Mouse (Mus musculus) Patski (cell line): ENCODE results near the gene Tmem52. TPM values are rescaled to one million over a fixed set of nuclear protein-coding genes. Genes with fewer than 3 reads are reported as not detected.
A peak's percentile ranks its signal among the peaks of the same experiment; 100 is the strongest.
"Not testable (repeated sequence)": the region's sequence is repeated elsewhere in the genome, so short reads cannot be mapped to it uniquely, and the experiment has no call there.

Source experiments
- ATAC-seq: fragments of 100-300 bp; one replicate; pipeline ENCODE4 v1.8.0; 2021
- CTCF ChIA-PET: fragments of 350-600 bp; sonication (Branson Sonifier 250); formaldehyde crosslinking; loops from one replicate; lab custom pipeline; 2022; ENCODE audit warnings: inconsistent platforms; lab: Charles Lee
- POLR2A ChIA-PET: fragments of 350-600 bp; sonication (Branson Sonifier 250); formaldehyde crosslinking; loops from one replicate; lab custom pipeline; 2022; ENCODE audit warnings: antibody characterized with exemption, inconsistent platforms; lab: Charles Lee
- DNase-seq: peaks from one replicate; pipeline ENCODE4 v3.0.0-alpha.2; 2011; ENCODE audit warnings: low read depth, low spot score
- H3K27me3 ChIP-seq: fragments of 371-371 bp; one replicate; pipeline ENCODE4 v1.5.1; 2021
- CTCF ChIP-seq: fragments of 100-300 bp; IDR thresholded peaks from one replicate; pipeline ENCODE4 v1.5.1; 2021
- in situ Hi-C: fragments of 300-500 bp; cut with MboI; formaldehyde crosslinking; loops from 3 replicates; pipeline ENCODE4 v1.11.1; 2018; ENCODE audit warnings: low pct_unique_long_range_greater_than_20kb, mixed read lengths
- polyA plus RNA-seq: library from polyadenylated mRNA; unstranded; gene quantifications from one replicate; pipeline ENCODE4 v1.2.3, GENCODE M21; 2021

The Tmem52 gene
- polyA plus RNA-seq, 1 experiment from 2014 or later: 0.41 TPM

DNA sequence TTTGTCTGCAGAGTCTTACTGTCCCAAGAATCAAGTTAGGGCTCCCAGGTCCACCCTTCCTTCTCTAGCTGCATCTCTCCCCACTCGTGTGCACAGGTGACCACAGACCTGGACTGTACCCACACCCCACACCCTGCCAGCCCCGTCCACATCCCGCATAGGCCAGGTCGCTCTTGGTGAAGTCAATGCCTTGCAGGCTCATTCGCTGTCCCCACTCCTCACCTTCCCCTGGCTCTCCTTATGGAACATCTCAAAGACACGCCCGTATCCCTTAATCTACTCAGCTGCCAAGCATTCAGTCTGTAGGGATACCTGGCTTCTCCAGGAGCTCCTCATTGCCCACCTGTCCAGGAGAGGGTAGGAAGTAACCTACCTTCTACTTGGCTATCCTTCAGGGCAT is 2.5 kb downstream of the Tmem52 start:
- ATAC-seq: no peak
- ChIA-PET CTCF (no interaction called here), POLR2A (interaction anchor here (0.5 kb wide), 1 partner anchor 198 kb away, joined by 3 read pairs; no protein-coding TSS in a partner anchor)
- in situ Hi-C loops: no loop called here
- no peak for DNase-seq
- no peak for TF ChIP-seq CTCF
- no peaks in the 10 kb centered on the region for H3K27me3 ChIP-seq

DNA sequence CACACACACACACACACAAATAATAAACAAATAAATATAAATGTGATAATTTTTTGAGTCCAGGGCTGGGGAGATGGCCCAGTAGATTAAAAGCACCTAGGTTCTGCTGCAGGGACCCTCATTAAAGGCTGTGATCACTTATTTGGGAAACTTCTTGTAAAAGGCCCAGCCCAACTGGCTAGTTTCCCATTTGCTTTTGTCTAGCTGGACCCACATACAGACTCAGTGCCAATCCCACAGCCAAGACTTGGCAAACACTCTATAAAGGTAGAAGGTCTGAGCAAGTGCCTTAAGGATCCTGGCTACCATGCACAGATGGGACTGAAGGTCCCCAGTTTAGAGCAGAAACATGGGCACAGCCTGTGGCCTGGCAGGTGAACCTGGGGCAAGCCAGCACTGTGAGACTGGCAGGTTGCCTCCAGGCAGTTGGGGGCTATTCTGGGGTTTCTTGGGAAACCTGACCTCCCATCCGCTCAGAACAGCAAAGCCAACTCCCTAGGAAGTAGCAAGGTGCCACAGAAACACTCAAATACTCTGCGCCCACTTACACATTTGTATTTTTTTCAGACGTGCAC is 3.9 kb downstream of the Tmem52 start:
- no peak for TF ChIP-seq CTCF
- in situ Hi-C loops: no loop called here
- ChIA-PET POLR2A (interaction anchor here (0.6 to 0.8 kb wide), 2 partner anchors 101 to 327 kb away, joined by 3 to 4 read pairs; no protein-coding TSS in a partner anchor), CTCF (no interaction called here)
- no peak for ATAC-seq
- no peak for DNase-seq
- no peaks in the 10 kb centered on the region for H3K27me3 ChIP-seq

DNA sequence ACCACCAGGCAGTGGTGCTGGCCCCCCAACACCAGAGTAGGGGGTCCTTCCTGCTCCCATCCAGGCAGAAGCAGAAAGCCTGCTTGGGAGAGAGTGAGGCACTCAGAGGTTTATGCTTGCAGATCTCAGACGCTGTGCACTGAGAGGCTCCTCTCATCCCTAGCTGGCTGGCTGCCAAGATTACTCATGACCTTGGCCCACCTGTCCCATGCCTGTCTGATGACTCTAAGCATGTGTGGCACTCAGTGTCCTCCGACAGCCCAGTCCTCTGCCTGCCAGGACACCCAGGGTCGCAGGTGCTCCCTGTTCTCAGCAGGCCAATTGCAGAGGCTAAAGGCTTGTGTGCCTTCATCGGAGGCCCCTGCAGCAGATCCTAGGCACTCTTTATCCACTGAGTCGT is 4.4 kb downstream of the Tmem52 start:
- no peak for TF ChIP-seq CTCF
- ChIA-PET POLR2A (interaction anchor here (0.6 to 0.8 kb wide), 2 partner anchors 102 to 327 kb away, joined by 3 to 4 read pairs; no protein-coding TSS in a partner anchor), CTCF (no interaction called here)
- no peaks in the 10 kb centered on the region for H3K27me3 ChIP-seq
- in situ Hi-C loops: no loop called here
- DNase-seq: no peak
- no peak for ATAC-seq

DNA sequence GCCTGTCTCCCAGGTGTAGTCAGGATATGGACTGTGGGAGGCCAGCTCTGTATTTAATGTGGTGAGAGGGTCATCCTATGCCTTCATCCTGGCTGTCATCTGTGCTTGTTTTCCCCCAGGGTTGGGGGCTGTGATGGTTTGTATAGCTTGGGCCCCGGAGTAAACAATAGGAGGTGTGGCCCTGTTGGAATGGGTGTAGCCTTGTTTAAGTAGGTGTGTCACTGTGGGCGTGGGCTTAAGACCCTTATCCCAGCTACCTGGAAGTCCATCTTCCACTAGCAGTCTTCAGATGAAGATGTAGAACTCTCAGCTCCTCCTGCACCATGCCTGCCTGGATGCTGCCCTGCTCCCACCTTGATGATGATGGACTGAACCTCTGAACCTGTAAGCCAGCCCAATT is 4.9 kb downstream of the Tmem52 start:
- DNase-seq, POLR2A ChIA-PET, ATAC-seq, H3K27me3 ChIP-seq, in situ Hi-C loops: not testable (repeated sequence)
- CTCF ChIA-PET: interaction anchor here (1.4 kb wide), 1 partner anchor 106 kb away, joined by 4 read pairs; no protein-coding TSS in a partner anchor

DNA sequence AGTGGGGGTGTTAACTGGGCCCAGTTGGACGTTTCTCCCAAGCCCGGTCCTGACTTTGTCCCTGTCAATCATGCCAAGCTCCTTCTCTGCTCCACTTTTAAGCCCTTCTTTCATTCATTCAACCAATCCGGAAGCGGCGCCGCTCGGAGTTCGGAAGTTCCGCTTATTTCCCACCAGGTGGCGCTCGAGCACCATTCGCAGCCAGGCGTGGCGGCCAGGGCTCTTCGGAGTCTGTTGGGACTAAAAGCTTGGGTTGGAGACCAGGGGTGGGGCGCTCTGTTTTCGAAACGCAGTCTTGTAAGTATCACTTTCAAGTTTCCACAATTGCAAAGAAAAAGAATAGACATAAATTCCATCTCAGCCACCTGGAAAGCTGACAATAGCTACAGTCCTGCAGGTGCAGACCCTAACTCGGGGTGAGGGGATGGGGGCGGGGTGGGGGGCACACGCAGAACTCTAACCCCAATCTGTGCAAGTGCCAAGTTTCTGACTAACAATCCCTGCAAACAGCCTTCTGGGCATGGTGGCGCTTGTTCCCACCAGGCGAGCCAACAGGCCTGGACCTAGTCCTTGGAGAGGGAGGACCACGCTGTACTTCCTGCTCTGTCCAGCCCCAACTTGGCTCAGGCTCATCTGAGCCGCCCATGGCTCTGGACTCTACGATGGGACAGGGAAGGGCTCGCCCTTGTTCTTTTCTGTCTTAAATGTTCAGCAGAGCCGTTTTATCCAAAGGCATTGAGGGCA is 12.6 kb downstream of the Tmem52 start:
- no peak for ATAC-seq
- POLR2A ChIA-PET: interaction anchor here (0.7 to 1.4 kb wide), 2 partner anchors 12 to 96 kb away, joined by 3 to 7 read pairs; no protein-coding TSS in a partner anchor

DNA sequence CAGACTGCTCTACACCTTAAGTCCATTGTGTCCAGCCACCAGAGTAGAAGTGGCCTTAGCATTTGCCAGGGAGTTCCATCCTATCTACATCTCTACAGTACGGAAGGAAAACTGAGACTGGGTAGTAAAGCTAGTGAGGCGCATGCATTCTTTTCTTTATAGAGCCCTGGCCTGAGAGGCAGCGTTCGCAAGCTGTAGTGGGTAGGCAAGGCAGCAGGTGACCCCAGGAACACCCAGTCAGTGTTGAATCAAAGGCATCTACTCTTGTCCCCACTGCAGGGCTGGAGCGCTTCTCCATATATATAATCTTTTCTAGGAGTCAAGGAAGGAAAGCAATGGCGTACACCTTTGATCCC is 13.2 kb downstream of the Tmem52 start:
- in situ Hi-C loops: loop anchor here (5.0 to 10.0 kb wide), 3 partner anchors 85 to 293 kb away; partner anchors contain the start of gene Vwa1
- no peak for ATAC-seq
- no peak for TF ChIP-seq CTCF
- H3K27me3 ChIP-seq: no peaks in the 10 kb centered on the region
- POLR2A ChIA-PET: interaction anchor here (1.2 to 1.4 kb wide), 2 partner anchors 11 to 27 kb away, joined by 3 to 7 read pairs; no protein-coding TSS in a partner anchor
- no peak for DNase-seq
- CTCF ChIA-PET: interaction anchor here (1.1 to 2.3 kb wide), 7 partner anchors 47 to 222 kb away, joined by 3 to 15 read pairs (median 5); partner anchors contain the start of genes Nadk and Ssu72

More for the DNA sequence above, 12.6 kb downstream of the Tmem52 start:
- no peaks in the 10 kb centered on the region for H3K27me3 ChIP-seq
- CTCF ChIA-PET: interaction anchor here (0.6 to 2.3 kb wide), 7 partner anchors 54 to 222 kb away, joined by 3 to 15 read pairs (median 5); partner anchors contain the start of genes Nadk and Ssu72
- in situ Hi-C loops: loop anchor here (5.0 to 10.0 kb wide), 3 partner anchors 86 to 293 kb away; partner anchors contain the start of gene Vwa1
- TF ChIP-seq CTCF: peak; percentile 90
- DNase-seq: no peak

DNA sequence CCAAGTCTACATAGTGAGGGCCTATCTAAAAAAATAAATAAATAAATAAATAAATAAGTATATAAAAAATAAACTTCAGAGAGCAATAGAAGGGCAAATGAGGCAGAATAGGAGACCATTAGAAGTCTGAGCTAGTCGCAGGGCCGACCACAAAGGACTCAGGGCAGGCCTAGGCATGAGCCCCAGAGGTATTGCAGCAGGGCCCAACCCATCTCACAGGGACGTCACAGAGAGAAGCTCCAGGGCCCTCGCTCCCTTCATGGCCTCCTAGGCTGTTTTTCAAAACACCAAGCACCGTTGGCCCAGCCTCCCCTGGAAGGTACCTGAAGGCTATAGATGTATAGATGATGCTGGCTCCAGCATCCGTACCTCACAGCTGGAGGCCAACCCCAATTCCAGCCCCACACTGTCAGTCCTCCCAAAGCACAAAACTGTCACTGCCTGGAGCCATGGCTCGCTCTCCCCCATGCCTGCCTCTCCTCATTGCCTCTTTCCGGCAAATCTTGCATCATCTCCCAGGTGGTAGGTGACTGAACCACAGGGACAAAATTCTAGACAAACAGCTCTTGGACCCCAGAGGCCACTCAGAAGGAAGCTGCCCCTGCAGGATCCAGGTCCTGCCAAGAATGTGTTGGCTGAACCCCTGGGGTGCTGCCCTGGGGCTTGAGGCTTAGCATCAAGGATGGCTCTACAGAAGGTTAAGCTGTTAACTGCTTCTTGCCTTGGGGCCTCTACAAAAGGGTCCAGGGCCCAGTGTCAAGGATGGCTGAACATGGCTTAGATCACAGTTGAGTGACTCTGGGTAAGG is 14.0 kb downstream of the Tmem52 start:
- TF ChIP-seq CTCF: no peak

DNA sequence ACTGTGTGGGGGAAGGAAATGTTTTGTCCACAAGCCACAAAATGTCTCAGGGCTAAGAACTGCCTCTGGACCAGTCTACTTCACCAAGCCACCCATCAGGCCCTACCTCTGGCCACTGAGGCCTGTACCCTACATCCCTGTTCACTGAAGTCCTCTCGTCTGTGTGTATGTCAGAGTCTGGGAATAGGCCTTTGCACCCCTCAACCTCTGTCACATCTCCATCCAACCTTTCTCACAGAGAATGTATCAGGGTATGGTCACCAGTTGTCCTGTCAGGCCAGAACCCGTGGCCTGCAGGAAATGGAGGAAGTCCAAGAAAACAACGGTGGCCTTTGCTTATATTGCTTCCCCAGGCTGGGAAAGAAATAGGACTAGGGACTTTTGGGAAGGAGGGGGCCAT is 16.6 kb downstream of the Tmem52 start:
- CTCF ChIA-PET: interaction anchor here (1.1 to 1.2 kb wide), 2 partner anchors 10 to 11 kb away, joined by 3 to 4 read pairs; no protein-coding TSS in a partner anchor
- TF ChIP-seq CTCF: no peak
- DNase-seq (no peak), ATAC-seq (no peak)
- H3K27me3 ChIP-seq: no peaks in the 10 kb centered on the region
- in situ Hi-C loops: loop anchor here (10.0 kb wide), 1 partner anchor 289 kb away; the partner anchor contains the start of gene Vwa1
- POLR2A ChIA-PET: no interaction called here

More for the DNA sequence above, 14.0 kb downstream of the Tmem52 start:
- DNase-seq (no peak), ATAC-seq (no peak)
- ChIA-PET POLR2A (interaction anchor here (0.6 to 1.4 kb wide), 3 partner anchors 10 to 26 kb away, joined by 3 to 7 read pairs (median 6); no protein-coding TSS in a partner anchor), CTCF (interaction anchor here (1.1 to 2.1 kb wide), 4 partner anchors 46 to 221 kb away, joined by 3 to 15 read pairs (median 4); partner anchors contain the start of gene Ssu72)
- in situ Hi-C loops: loop anchor here (5.0 to 10.0 kb wide), 3 partner anchors 84 to 292 kb away; partner anchors contain the start of gene Vwa1
- H3K27me3 ChIP-seq: no peaks in the 10 kb centered on the region

DNA sequence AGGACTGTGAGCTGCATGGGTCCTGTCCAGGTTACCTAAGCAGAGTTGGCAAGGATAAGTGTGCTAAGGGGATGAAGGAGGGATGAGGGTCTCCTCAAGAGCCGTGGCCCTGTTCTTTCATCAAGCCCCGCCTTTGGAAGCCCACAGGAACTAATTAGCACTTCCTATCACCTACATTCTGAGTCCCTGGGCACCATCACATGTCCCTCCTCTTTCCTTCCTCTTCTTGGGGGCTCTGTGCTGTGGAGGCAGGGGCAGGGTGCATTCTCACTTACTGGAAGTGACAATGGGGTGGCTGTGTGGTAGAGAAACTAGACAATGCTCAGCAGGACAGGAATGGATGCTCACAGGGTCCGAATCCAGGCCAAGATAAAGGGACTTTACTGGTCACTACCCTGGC is 18.8 kb downstream of the Tmem52 start:
- no peaks in the 10 kb centered on the region for H3K27me3 ChIP-seq
- ATAC-seq (no peak), DNase-seq (no peak)
- TF ChIP-seq CTCF: no peak
- ChIA-PET POLR2A (no interaction called here), CTCF (no interaction called here)
- in situ Hi-C loops: loop anchor here (10.0 kb wide), 1 partner anchor 287 kb away; the partner anchor contains the start of gene Vwa1
